Mouse (Mus musculus): ENCODE measurements around the gene Gmip.

The Gmip gene

GRCm38 (mm10) chr8:69863387-69864020 lies 55.0 kb downstream of the Gmip start:
- DNase-seq (ENCODE audit: low spot score), result no peak

DNA sequence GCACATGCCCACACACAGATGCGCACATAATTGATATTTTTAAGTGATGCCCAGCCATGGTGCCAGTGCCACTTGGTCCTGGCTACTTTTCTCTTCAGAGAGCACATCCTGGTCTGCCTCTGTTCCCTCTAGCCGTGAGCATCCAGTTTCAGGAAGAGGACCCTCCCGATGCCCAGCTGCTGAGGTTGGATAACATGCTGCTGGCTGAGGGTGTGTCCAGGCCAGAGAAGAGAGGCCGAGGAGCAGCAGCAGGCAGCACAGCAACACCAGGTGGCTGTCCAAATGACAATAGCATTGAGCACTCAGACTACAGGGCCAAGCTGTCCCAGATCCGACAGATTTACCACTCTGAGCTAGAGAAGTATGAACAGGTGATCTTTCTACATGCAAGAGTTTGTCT lies 55.7 kb downstream of the Gmip start:
- no peak for DNase-seq (ENCODE audit: low spot score)

GRCm38 (mm10) chr8:69867696-69868326 lies 59.3 kb downstream of the Gmip start:
- DNase-seq (ENCODE audit: low spot score), result no peak

DNA sequence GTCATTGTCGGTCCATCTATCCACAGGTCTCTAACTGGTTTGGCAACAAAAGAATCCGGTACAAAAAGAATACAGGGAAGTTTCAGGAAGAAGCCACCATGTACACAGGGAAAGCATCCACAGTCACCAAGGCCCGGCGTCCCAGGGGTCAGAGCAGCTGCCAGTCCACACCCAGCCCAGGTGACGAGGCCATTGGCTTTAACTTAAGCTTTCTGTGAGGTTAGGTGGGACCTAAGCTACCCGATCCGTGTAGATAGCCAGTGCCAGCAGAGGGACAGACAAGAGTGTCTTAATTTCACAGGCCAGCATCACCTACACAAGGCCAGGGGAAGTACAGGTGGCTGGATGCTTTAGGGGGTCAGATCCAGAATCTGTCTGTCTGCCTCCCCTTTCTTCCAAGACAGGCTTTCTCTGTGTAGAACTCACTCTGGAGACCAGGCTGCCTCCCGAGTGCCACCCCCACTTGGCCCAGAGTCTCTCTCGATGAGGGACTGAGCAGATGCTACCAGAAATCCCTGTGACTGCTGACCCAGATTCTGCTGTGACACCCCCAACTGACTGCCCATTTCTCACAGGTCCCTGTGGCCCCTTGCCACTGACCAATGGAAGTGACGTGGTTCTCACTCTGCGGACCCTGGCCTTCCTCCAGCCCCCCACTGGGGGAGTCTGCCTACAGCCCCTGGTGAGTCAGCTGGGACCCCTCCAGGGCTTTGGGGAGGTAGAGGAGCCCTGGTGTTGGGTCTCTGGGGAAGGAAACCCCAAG lies 61.7 kb downstream of the Gmip start:
- no peak for DNase-seq (ENCODE audit: low spot score)

DNA sequence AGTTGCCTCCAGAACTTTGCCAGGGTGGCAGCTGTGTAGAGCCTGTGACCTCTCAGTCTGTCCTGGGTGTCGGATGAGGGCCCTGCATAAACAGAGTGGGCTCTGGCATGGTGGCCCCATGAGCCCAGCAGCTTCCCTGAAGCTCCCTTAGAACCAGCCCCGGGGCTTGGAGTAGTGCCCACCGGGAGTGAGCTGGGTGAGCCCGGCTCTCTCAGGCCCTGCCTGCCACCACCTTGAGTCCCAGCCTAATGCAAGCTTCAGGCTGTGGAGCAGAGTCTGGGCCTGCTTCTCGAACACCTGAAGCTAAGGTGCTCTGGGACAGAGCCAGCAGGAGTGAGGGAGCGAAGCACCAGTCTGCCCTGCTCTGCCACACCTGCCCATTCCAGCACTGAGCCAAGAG lies 62.4 kb downstream of the Gmip start:
- DNase-seq (ENCODE audit: low spot score), result no peak
